Mouse (Mus musculus) olfactory bulb, adult 2 months (tissue): ENCODE results near the gene Ryk. TPM values are rescaled to one million over a fixed set of nuclear protein-coding genes. Genes with fewer than 3 reads are reported as not detected.

Source experiments
- H3K27ac ChIP-seq: fragments of 200-500 bp; 2 replicates; pipeline ENCODE4 v1.5.1; 2012; ENCODE audit warnings: low read depth, low read length; ENCODE audit not compliant: insufficient read depth
- H3K4me1 ChIP-seq: fragments of 200-500 bp; 2 replicates; pipeline ENCODE4 v1.6.1; 2012; ENCODE audit warnings: low read length; ENCODE audit not compliant: control insufficient read depth, insufficient read depth
- H3K4me3 ChIP-seq: fragments of 200-500 bp; 2 replicates; pipeline ENCODE4 v1.5.1; 2012; ENCODE audit warnings: mild to moderate bottlenecking, low read depth, low read length, moderate library complexity; ENCODE audit not compliant: insufficient read depth
- CTCF ChIP-seq: fragments of 200-500 bp; IDR thresholded peaks from 2 replicates; pipeline ENCODE4 v1.5.1; 2012; ENCODE audit warnings: low read depth, mild to moderate bottlenecking, low read length, moderate library complexity; ENCODE audit not compliant: insufficient read depth
- POLR2A ChIP-seq: fragments of 200-500 bp; IDR thresholded peaks from 2 replicates; pipeline ENCODE4 v1.6.1; 2012; ENCODE audit warnings: mild to moderate bottlenecking, low read depth, low read length, moderate library complexity; ENCODE audit not compliant: insufficient read depth
- WGBS: fragments of 180-500 bp; shearing (Covaris S2); methylation state at CpG from one replicate; pipeline ENCODE4 v1.1.7; 2018; 5-methylcytosine and 5-hydroxymethylcytosine counted together
- polyA plus RNA-seq: library from polyadenylated mRNA; stranded (reverse); fragments of >200 nt; gene quantifications from 2 replicates; pipeline ENCODE4 v1.2.4, GENCODE M21; 2012; ENCODE audit warnings: low replicate concordance; ENCODE audit not compliant: missing spikeins, insufficient read depth, insufficient read length

Gene Ryk
- polyA plus RNA-seq, 1 experiment: not detected

DNA sequence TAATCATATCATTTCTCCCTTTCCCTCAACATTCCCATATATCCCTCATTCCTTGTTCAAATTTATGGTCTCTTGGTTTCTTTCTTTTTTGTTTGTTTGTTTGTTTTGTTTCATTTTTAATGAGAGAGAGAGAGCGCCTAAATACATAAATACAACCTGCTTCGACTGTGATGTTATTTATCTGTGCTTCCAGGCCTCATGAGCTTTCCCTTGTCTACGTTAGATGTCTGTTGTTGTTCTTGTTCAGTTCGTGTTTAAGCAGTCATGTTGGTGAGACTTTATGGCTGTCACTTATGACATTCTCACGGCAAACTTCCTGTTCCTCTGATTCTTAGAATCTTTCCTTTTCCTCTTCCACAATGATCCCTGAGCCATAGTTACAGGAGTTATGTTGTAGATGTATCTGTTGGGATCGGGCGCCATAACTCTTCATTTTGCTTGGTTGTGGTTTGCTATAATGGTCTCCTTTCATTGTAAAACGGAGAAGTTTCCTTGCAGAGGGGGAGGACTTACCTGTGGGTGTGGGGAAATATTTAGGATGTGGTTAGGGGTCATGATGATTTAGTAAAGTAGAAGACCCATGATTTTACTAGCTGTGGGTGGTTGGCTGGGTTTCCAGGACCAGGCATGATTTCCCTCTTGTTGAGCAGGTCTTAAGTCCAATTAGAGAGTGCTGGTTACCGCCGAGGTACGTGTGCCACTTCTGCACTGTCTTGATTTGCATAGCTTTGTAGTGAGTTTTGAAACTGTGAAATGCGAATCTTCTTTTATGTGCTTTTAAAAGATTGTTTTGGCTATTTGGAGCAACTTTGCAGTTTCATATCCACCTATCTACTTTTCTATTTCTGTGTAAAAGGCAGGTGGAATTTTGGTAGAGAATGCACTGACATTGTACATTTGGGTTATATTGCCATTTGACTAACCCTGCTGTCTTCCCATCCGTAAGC is 17.6 kb downstream of the Ryk start:
- Histone ChIP-seq H3K27ac (no peak overlapping the region), H3K4me1 (peaks cover 12% of the 10 kb centered on the region), H3K4me3 (no peak overlapping the region)
- WGBS: 85% methylated on average over 13 of the region's 13 CpGs
- TF ChIP-seq CTCF (no peak), POLR2A (no peak)

DNA sequence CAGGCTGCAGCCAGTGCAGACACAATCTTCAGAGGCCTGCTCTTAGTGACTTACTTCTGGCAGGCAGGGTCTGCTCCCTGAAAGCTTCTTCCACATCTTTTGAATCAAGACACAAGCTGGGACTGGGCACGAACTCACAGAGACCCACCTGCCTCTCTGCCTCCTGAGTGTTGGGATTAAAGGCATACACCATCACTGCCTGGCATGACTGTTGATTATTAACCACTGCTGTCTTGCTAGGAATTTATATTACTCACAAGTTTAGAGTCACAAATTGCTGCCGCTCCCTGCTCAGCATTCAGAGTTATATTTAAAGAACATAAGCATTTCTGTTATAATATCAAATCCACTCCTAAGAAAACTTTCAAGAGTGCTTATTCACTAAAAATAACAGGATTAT is 23.1 kb downstream of the Ryk start:
- Histone ChIP-seq H3K4me3 (no peak overlapping the region), H3K4me1 (peaks cover 28% of the 10 kb centered on the region), H3K27ac (peak overlapping the region; percentile 33; the same call in 1 of the 2 replicates)
- WGBS: 40% methylated on average over 2 of the region's 2 CpGs
- TF ChIP-seq CTCF (no peak), POLR2A (no peak)

DNA sequence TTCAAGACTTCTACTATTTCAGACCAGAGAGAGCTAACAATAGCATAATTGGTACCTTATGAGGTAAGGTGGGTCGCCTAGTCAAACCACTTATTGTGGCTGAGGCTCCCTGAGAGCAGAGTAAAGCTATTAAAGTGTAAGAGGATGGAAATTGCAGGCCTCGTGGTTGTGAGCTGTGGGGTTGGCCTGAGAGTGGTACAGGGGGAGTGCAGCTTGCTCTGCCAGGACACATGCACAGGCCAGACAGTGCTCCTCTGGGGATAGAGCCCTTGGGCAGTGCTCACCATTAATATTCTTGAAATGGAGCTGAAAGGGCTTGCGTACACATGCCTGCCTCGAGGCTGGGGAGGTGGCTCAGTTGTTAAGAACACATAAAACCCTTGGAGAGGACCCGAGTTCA is 23.6 kb downstream of the Ryk start:
- TF ChIP-seq POLR2A (no peak), CTCF (no peak)
- 55% methylated on average over 5 of the region's 5 CpGs for WGBS
- H3K27ac ChIP-seq: no peak overlapping the region
- no peak overlapping the region for H3K4me3 ChIP-seq
- H3K4me1 ChIP-seq: peaks cover 28% of the 10 kb centered on the region

DNA sequence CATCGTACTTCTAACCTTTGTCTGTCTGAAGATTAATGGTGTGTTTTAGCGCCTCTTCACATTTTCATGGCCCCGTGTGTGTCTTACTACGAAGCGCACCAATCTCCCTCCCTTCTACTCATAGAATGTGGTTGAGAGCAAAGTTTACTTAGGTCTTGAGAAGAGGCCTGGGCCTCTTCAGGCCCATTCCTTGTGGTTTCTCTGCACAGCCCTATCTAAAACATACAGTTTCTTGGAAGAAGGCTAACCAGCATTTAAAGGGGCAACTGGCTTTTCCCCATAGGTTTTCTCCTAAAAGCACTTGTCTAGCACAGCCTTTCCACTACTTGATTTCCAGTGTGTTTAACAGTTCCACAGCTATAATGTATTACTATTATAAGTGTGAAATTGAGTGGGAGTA is 24.7 kb downstream of the Ryk start:
- Histone ChIP-seq H3K4me3 (no peak overlapping the region), H3K4me1 (peaks cover 33% of the 10 kb centered on the region), H3K27ac (no peak overlapping the region)
- 76% methylated on average over 5 of the region's 5 CpGs for WGBS
- TF ChIP-seq POLR2A: no peak
- TF ChIP-seq CTCF: no peak

DNA sequence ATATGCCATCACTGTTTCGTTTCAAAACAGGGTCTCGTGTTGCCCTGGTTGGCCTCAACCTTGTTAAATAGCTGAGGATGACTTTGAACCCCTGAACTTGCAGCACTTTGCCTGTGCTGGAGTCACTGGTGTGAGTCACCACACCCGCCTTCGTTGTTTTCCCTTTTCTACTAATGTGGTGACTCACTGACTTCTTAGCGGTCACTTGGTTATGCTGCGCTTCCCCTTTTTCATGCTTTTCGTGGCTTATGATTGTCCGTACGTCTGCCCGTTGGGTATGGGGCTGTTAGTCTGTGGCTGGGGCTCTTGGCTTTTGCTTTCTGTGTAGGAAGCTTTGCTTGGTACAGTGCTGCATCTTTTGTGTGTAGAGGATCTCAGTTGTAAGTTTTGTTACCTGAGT is 25.2 kb downstream of the Ryk start:
- WGBS: 77% methylated on average over 10 of the region's 10 CpGs
- peaks cover 36% of the 10 kb centered on the region for H3K4me1 ChIP-seq
- TF ChIP-seq POLR2A (no peak), CTCF (no peak)
- no peak overlapping the region for H3K27ac ChIP-seq
- H3K4me3 ChIP-seq: no peak overlapping the region

DNA sequence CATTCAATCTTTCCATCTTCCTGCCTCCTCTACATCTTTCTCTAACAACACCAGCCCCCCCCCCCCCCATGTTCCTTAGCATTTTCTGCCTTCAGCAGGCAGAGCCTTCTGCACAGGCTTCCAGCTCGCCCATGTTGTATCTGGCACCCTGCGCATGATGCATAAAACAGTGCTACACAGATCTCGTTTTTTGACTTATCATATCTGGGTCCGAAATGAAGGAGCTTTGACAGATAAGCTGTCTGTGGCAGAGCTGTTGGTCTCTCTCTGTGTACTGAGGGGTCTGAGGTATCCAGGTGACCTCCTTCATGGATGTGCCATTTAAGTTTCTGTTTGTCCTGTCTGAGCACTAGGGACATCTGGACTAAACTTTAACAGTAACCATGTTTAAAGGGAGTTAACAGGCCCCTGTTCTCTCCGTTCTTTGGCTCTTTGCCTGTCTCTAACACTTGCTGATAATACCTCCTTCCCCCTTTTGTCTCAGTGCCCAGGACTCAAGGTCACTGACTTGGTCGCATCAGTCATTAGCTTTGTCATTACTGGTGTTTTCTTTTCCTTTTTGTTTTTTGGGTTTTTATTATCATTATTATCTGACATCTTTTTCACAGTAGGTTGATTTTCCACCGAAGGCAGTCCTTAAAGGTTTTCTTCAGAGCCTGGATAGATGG is 26.2 kb downstream of the Ryk start:
- Histone ChIP-seq H3K27ac (no peak overlapping the region), H3K4me3 (no peak overlapping the region), H3K4me1 (peaks cover 44% of the 10 kb centered on the region)
- WGBS: 73% methylated on average over 7 of the region's 7 CpGs
- TF ChIP-seq POLR2A (no peak), CTCF (no peak)

DNA sequence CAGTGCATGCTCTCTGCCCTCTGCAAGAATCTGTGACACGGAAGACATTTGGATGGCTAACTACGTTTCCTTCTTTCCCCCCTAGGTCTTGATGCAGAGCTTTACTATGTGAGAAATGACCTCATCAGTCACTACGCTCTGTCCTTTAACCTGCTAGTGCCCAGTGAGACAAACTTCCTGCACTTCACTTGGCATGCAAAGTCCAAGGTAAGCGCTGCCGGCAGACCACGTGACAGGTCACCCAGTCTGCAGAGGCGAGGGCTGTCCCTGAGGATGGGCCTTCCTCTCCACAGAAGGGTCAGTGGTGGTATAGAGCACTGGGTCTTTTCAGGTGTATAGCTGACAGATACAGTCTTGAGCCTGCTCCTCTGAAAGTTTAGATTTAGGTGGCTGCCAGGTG is 27.1 kb downstream of the Ryk start:
- Histone ChIP-seq H3K27ac (no peak overlapping the region), H3K4me3 (no peak overlapping the region), H3K4me1 (peaks cover 45% of the 10 kb centered on the region)
- 91% methylated on average over 7 of the region's 7 CpGs for WGBS
- TF ChIP-seq CTCF (no peak), POLR2A (no peak)

DNA sequence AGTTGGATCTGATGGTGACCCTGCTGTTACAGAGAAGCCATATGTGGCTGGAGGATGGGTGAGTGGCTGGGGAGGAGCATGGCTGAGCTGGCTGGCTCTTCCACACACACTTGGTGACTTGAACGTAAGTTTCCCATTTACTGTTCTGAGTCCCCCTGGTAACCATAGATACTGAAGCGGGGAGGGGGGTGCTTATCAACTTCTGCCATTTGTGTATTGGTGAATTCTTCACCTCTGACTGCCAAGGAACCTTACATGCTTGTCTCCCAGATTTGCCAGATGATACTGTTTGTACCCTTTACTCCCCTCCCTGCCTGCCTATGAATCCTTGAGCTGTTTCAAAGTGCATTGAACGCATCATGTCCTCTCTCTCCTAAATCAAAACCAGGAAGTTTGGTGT is 27.5 kb downstream of the Ryk start:
- WGBS: 86% methylated on average over 3 of the region's 3 CpGs

DNA sequence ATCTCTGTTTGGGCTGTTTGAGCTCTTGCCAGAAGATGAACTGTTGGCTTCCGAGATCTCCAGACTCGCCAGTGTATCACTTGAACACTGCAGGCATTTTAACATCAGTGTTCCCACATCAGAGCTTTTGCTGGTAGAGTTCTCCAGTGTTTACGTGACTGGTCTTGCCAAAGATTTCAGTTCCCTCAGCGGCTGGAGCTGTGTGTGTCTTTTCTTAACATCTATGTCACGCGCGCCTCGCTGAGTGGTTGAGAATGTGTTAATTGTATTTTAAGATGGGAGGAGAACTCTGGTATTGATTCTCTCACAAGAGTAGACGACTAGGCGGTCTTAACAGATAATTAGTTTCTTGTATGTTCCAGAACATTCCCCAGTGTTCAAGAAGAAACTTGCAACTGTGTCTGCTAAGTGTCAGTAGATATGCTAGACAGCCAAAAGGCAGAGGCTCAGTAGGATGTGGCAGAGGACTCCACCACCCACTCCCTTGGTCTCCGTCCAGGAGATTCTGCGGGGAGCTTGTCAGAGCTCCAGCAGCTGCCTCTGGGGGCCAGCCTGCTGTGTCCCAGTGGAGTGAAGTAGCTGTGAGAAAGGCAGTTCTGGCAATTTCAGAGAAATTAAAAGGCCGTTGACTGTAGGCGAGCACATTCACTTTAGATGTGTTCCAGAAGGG is 29.3 kb downstream of the Ryk start:
- Histone ChIP-seq H3K4me3 (no peak overlapping the region), H3K4me1 (peaks cover 35% of the 10 kb centered on the region), H3K27ac (peak overlapping the region; percentile 57)
- 12% methylated on average over 14 of the region's 14 CpGs for WGBS
- TF ChIP-seq CTCF (no peak), POLR2A (no peak)

More for the DNA sequence above, 27.5 kb downstream of the Ryk start:
- Histone ChIP-seq H3K4me3 (no peak overlapping the region), H3K27ac (no peak overlapping the region), H3K4me1 (peaks cover 43% of the 10 kb centered on the region)
- no peak for TF ChIP-seq POLR2A
